ENCODE assay signal across 15 mouse cellular contexts in genomic region chr6:88592367-88592766, GRCm38 (mm10). TPM values are rescaled to one million over a fixed set of nuclear protein-coding genes. Genes with fewer than 3 reads are reported as not detected.
"Had no signal": no experiment of that assay in that cellular context is flagged by ENCODE, and none has a peak within 500 bp of the region (broad histone marks: within the 10 kb centered on the region; RNA-seq: fewer than 3 reads in every experiment).

No protein-coding gene starts in this region.

- DNase-seq: kidney, postnatal 36 days; layer of hippocampus, adult 9-11 months; layer of hippocampus, postnatal 36 days; lung, embryonic 14.5 days; lung, postnatal 10 days; lung, postnatal 4 days; thymus, adult 2 months; thymus, postnatal 25 days had no signal

- H3K27ac ChIP-seq: limb, embryonic 15.5 days; liver, embryonic 12.5 days; midbrain, embryonic 15.5 days; neural tube, embryonic 12.5 days; stomach, postnatal 0 days had no signal

- H3K4me3 ChIP-seq: limb, embryonic 15.5 days; liver, embryonic 12.5 days; midbrain, embryonic 15.5 days; neural tube, embryonic 12.5 days had no signal

RNA-seq across cellular contexts. Expression of gene Kbtbd12, which starts 45.4 kb away (rescaled TPM):
- total RNA-seq: monocyte, adult 5-6 weeks; neutrophil, adult 5-6 weeks had no signal
